Mouse (Mus musculus) brain, embryonic 14.5 days (tissue): ENCODE results near the gene Keap1.

ENCODE experiments used
- CTCF ChIP-seq: fragments of 200-500 bp; IDR thresholded peaks from 2 replicates; pipeline ENCODE4 v1.5.1; 2012; ENCODE audit warnings: inconsistent platforms, mild to moderate bottlenecking, moderate library complexity, borderline replicate concordance; ENCODE audit not compliant: insufficient read depth, insufficient read length; ENCODE audit errors: extremely low read depth
- POLR2A ChIP-seq: fragments of 200-500 bp; IDR thresholded peaks from 2 replicates; pipeline ENCODE4 v1.6.1; 2012; ENCODE audit warnings: mild to moderate bottlenecking, inconsistent platforms, borderline replicate concordance; ENCODE audit not compliant: poor library complexity, insufficient read depth, insufficient read length, severe bottlenecking; ENCODE audit errors: extremely low read depth

- TF ChIP-seq POLR2A (no peak), CTCF (no peak)
These were observed 22.7 kb upstream of the Keap1 start for GRCm38 (mm10) chr9:21261831-21262230.
